Mouse (Mus musculus): ENCODE results near the gene Def6. TPM values are rescaled to one million over a fixed set of nuclear protein-coding genes. Genes with fewer than 3 reads are reported as not detected.

The Def6 gene
- polyA plus RNA-seq, 1 experiment = not detected

- 42% methylated on average over 6 of the region's 6 CpGs for WGBS
- TF ChIP-seq POLR2A (IDR thresholded peaks at IDR 0.05; ENCODE audit: insufficient read depth, low read depth, low read length) = no peak
- no peak for TF ChIP-seq CTCF (IDR thresholded peaks at IDR 0.05; ENCODE audit: insufficient read depth, low read depth, low read length)
Measured at GRCm38 (mm10) chr17:28244714-28245113, 37.1 kb downstream of the Def6 start.

GRCm38 (mm10) chr17:28246640-28247039, 39.1 kb downstream of the Def6 start:
- H3K4me3 ChIP-seq (ENCODE audit: insufficient read depth, low read depth, low read length) = no peak overlapping the region
- WGBS = 72% methylated on average over 11 of the region's 11 CpGs
- TF ChIP-seq POLR2A (IDR thresholded peaks at IDR 0.05; ENCODE audit: insufficient read depth, low read depth, low read length) (no peak), CTCF (IDR thresholded peaks at IDR 0.05; ENCODE audit: insufficient read depth, low read depth, low read length) (no peak)
- H3K27ac ChIP-seq (ENCODE audit: insufficient read depth, low read depth, low read length) = no peak overlapping the region
- H3K4me1 ChIP-seq (ENCODE audit: control insufficient read depth, insufficient read depth, low read length) = peaks cover 35% of the 10 kb centered on the region

More at GRCm38 (mm10) chr17:28244714-28245113, 37.1 kb downstream of the Def6 start:
- Histone ChIP-seq H3K4me1 (ENCODE audit: control insufficient read depth, insufficient read depth, low read length) (peaks cover 34% of the 10 kb centered on the region), H3K27ac (ENCODE audit: insufficient read depth, low read depth, low read length) (0 out of 2 replicates have a peak overlapping the region, but pooled peaks have one; percentile 11), H3K4me3 (ENCODE audit: insufficient read depth, low read depth, low read length) (no peak overlapping the region)

- Histone ChIP-seq H3K4me1 (ENCODE audit: control insufficient read depth, insufficient read depth, low read length) (peaks cover 43% of the 10 kb centered on the region), H3K4me3 (ENCODE audit: insufficient read depth, low read depth, low read length) (no peak overlapping the region), H3K27ac (ENCODE audit: insufficient read depth, low read depth, low read length) (no peak overlapping the region)
- TF ChIP-seq POLR2A (IDR thresholded peaks at IDR 0.05; ENCODE audit: insufficient read depth, low read depth, low read length) (no peak), CTCF (IDR thresholded peaks at IDR 0.05; ENCODE audit: insufficient read depth, low read depth, low read length) (no peak)
- WGBS = 66% methylated on average over 6 of the region's 6 CpGs
Measured at GRCm38 (mm10) chr17:28247613-28248012, 40.0 kb downstream of the Def6 start.

- Histone ChIP-seq H3K4me3 (ENCODE audit: insufficient read depth, low read depth, low read length) (no peak overlapping the region), H3K4me1 (ENCODE audit: control insufficient read depth, insufficient read depth, low read length) (peaks cover 38% of the 10 kb centered on the region), H3K27ac (ENCODE audit: insufficient read depth, low read depth, low read length) (no peak overlapping the region)
- TF ChIP-seq POLR2A (IDR thresholded peaks at IDR 0.05; ENCODE audit: insufficient read depth, low read depth, low read length) (no peak), CTCF (IDR thresholded peaks at IDR 0.05; ENCODE audit: insufficient read depth, low read depth, low read length) (no peak)
- 63% methylated on average over 12 of the region's 12 CpGs for WGBS
Measured at GRCm38 (mm10) chr17:28249062-28249461, 41.5 kb downstream of the Def6 start.

- Histone ChIP-seq H3K4me1 (ENCODE audit: control insufficient read depth, insufficient read depth, low read length) (peaks cover 40% of the 10 kb centered on the region), H3K4me3 (ENCODE audit: insufficient read depth, low read depth, low read length) (no peak overlapping the region), H3K27ac (ENCODE audit: insufficient read depth, low read depth, low read length) (no peak overlapping the region)
- WGBS = 85% methylated on average over 12 of the region's 12 CpGs
- no peak for TF ChIP-seq POLR2A (IDR thresholded peaks at IDR 0.05; ENCODE audit: insufficient read depth, low read depth, low read length)
- TF ChIP-seq CTCF (IDR thresholded peaks at IDR 0.05; ENCODE audit: insufficient read depth, low read depth, low read length) = no peak
Measured at GRCm38 (mm10) chr17:28251579-28252280, 44.2 kb downstream of the Def6 start.

- WGBS = 65% methylated on average over 5 of the region's 5 CpGs
- peaks cover 41% of the 10 kb centered on the region for H3K4me1 ChIP-seq (ENCODE audit: control insufficient read depth, insufficient read depth, low read length)
- H3K4me3 ChIP-seq (ENCODE audit: insufficient read depth, low read depth, low read length) = no peak overlapping the region
- no peak for TF ChIP-seq POLR2A (IDR thresholded peaks at IDR 0.05; ENCODE audit: insufficient read depth, low read depth, low read length)
- no peak for TF ChIP-seq CTCF (IDR thresholded peaks at IDR 0.05; ENCODE audit: insufficient read depth, low read depth, low read length)
- H3K27ac ChIP-seq (ENCODE audit: insufficient read depth, low read depth, low read length) = no peak overlapping the region
Measured at GRCm38 (mm10) chr17:28252281-28252648, 44.7 kb downstream of the Def6 start.

- Histone ChIP-seq H3K4me3 (ENCODE audit: insufficient read depth, low read depth, low read length) (no peak overlapping the region), H3K27ac (ENCODE audit: insufficient read depth, low read depth, low read length) (no peak overlapping the region), H3K4me1 (ENCODE audit: control insufficient read depth, insufficient read depth, low read length) (peaks cover 40% of the 10 kb centered on the region)
- no peak for TF ChIP-seq POLR2A (IDR thresholded peaks at IDR 0.05; ENCODE audit: insufficient read depth, low read depth, low read length)
- no peak for TF ChIP-seq CTCF (IDR thresholded peaks at IDR 0.05; ENCODE audit: insufficient read depth, low read depth, low read length)
- WGBS = 87% methylated on average over 7 of the region's 7 CpGs
Measured at GRCm38 (mm10) chr17:28253216-28253615, 45.6 kb downstream of the Def6 start.

- TF ChIP-seq POLR2A (IDR thresholded peaks at IDR 0.05; ENCODE audit: insufficient read depth, low read depth, low read length) (no peak), CTCF (IDR thresholded peaks at IDR 0.05; ENCODE audit: insufficient read depth, low read depth, low read length) (no peak)
- 52% methylated on average over 4 of the region's 4 CpGs for WGBS
- Histone ChIP-seq H3K4me3 (ENCODE audit: insufficient read depth, low read depth, low read length) (no peak overlapping the region), H3K4me1 (ENCODE audit: control insufficient read depth, insufficient read depth, low read length) (peaks cover 44% of the 10 kb centered on the region), H3K27ac (ENCODE audit: insufficient read depth, low read depth, low read length) (no peak overlapping the region)
Measured at GRCm38 (mm10) chr17:28254804-28255203, 47.2 kb downstream of the Def6 start.

- TF ChIP-seq POLR2A (IDR thresholded peaks at IDR 0.05; ENCODE audit: insufficient read depth, low read depth, low read length) = no peak
- no peak for TF ChIP-seq CTCF (IDR thresholded peaks at IDR 0.05; ENCODE audit: insufficient read depth, low read depth, low read length)
- no peak overlapping the region for H3K4me3 ChIP-seq (ENCODE audit: insufficient read depth, low read depth, low read length)
- H3K4me1 ChIP-seq (ENCODE audit: control insufficient read depth, insufficient read depth, low read length) = peaks cover 46% of the 10 kb centered on the region
- 52% methylated on average over 5 of the region's 5 CpGs for WGBS
- no peak overlapping the region for H3K27ac ChIP-seq (ENCODE audit: insufficient read depth, low read depth, low read length)
Measured at GRCm38 (mm10) chr17:28255651-28256050, 48.1 kb downstream of the Def6 start.

Data from olfactory bulb, adult 2 months (tissue).